Mouse (Mus musculus) heart, adult 2 months (tissue): ENCODE measurements around the gene Mapk3. TPM values are rescaled to one million over a fixed set of nuclear protein-coding genes. Genes with fewer than 3 reads are reported as not detected.

Source experiments
- DNase-seq, 2 experiments: peaks; one replicate each; pipeline ENCODE4 v3.0.0; 2021
- H3K27ac ChIP-seq: fragments of 200-600 bp; 2 replicates; pipeline ENCODE4 v1.8.1; 2022
- H3K27me3 ChIP-seq: fragments of 200-500 bp; 2 replicates; pipeline ENCODE4 v1.6.1; 2012; ENCODE audit warnings: mild to moderate bottlenecking, low read length, inconsistent platforms, mixed read lengths; ENCODE audit not compliant: control insufficient read depth, insufficient read depth
- H3K36me3 ChIP-seq: fragments of 200-500 bp; 2 replicates; pipeline ENCODE4 v1.6.1; 2012; ENCODE audit warnings: low read length, inconsistent platforms; ENCODE audit not compliant: control insufficient read depth, insufficient read depth
- H3K4me1 ChIP-seq: fragments of 200-500 bp; 2 replicates; pipeline ENCODE4 v1.6.1; 2011; ENCODE audit warnings: low read length; ENCODE audit not compliant: control insufficient read depth, insufficient read depth
- H3K4me3 ChIP-seq: fragments of 200-600 bp; 2 replicates; pipeline ENCODE4 v1.8.1; 2022
- H3K79me2 ChIP-seq: fragments of 200-500 bp; replicated peaks from 2 replicates; pipeline ENCODE4 v1.6.1; 2012; ENCODE audit warnings: mild to moderate bottlenecking, inconsistent platforms, low read length, moderate library complexity, mixed read lengths; ENCODE audit not compliant: control insufficient read depth, insufficient read depth
- H3K9ac ChIP-seq: fragments of 200-500 bp; 2 replicates; pipeline ENCODE4 v1.6.1; 2012; ENCODE audit warnings: low read depth, mild to moderate bottlenecking, control low read depth, inconsistent platforms, low read length, mixed read lengths
- CTCF ChIP-seq: fragments of 200-600 bp; IDR thresholded peaks from 2 replicates; pipeline ENCODE4 v1.8.1; 2022; ENCODE audit warnings: antibody characterized with exemption, mild to moderate bottlenecking, moderate library complexity
- EP300 ChIP-seq: fragments of 200-500 bp; IDR thresholded peaks from 2 replicates; pipeline ENCODE4 v1.6.1; 2011; ENCODE audit warnings: low read depth, low read length, control low read depth; ENCODE audit not compliant: insufficient read depth
- POLR2A ChIP-seq: fragments of 200-500 bp; IDR thresholded peaks from 2 replicates; pipeline ENCODE4 v1.6.1; 2011; ENCODE audit warnings: mild to moderate bottlenecking, low read depth, low read length, control low read depth; ENCODE audit not compliant: insufficient read depth
- WGBS: fragments of 180-500 bp; shearing (Covaris S2); methylation state at CpG from one replicate; pipeline ENCODE4 v1.1.7; 2018; 5-methylcytosine and 5-hydroxymethylcytosine counted together
- intact Hi-C: fragments of 180-260 bp; cut with DNase I; formaldehyde crosslinking; loops from one replicate; pipeline ENCODE4 v1.15.1; 2025
- polyA plus RNA-seq: library from polyadenylated mRNA; depleted of rRNA; stranded (reverse); fragments of >200 nt; gene quantifications from 2 replicates; pipeline ENCODE4 v1.2.3, GENCODE M21; 2012; rRNA removed
- total RNA-seq, 2 experiments: library from RNA; stranded (reverse); gene quantifications; 2 replicates each; pipeline ENCODE4 v1.2.3; 2021

The Mapk3 gene
- total and polyA plus RNA-seq, 3 experiments: 45.9 to 111 (median 53.1) TPM

DNA sequence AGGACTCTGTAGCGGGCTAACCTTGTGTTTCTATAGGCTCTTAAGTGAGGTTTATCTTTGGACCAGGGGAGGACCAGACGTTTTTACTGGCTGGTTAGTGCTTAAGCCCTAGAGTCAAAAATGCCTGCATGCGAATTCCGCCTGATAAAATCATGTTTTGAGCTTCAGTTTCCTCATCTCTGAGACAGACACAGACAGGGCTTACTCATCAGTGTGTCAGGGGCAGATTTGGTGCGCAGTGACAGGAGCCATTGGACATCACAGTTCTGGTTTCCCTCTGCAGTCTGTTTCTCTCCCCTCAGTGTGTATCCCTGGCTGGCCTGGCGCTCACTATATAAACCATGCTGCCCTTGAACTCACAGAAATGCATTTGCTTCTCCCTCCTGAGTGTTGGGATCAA lies 43.8 kb downstream of the Mapk3 start:
- TF ChIP-seq EP300: no peak
- TF ChIP-seq POLR2A: no peak
- TF ChIP-seq CTCF: no peak
- Histone ChIP-seq H3K9ac (no peak overlapping the region), H3K27ac (no peak overlapping the region), H3K79me2 (no peaks in the 10 kb centered on the region), H3K4me3 (no peak overlapping the region), H3K4me1 (peaks cover 4% of the 10 kb centered on the region), H3K27me3 (no peaks in the 10 kb centered on the region), H3K36me3 (no peaks in the 10 kb centered on the region)
- no peak for DNase-seq
- intact Hi-C loops: no loop called here
- 87% methylated on average over 6 of the region's 6 CpGs for WGBS

DNA sequence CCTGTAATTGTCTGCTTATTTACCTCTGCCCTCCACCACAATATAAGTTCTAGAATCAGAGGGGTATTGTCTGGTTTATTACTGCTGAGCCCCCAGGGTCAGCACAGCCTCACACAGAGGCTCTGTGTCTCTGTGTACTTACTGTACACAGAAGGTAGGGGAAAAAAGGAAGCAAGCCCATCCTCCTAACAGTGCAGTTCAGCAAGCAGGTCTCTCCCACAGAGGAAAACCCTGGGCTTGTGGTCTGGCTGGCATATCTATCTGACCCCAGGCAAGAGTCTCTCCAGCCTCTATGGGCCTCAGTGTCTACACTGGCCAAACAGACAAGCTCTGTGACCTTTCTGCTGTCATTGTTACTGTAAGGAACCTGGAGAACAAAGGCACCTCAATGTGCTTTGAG lies 44.4 kb downstream of the Mapk3 start:
- Histone ChIP-seq H3K27ac (no peak overlapping the region), H3K9ac (no peak overlapping the region), H3K27me3 (no peaks in the 10 kb centered on the region), H3K4me3 (no peak overlapping the region), H3K36me3 (no peaks in the 10 kb centered on the region), H3K4me1 (peaks cover 4% of the 10 kb centered on the region), H3K79me2 (no peaks in the 10 kb centered on the region)
- TF ChIP-seq POLR2A (no peak), CTCF (no peak), EP300 (no peak)
- intact Hi-C loops: no loop called here
- DNase-seq: no peak

DNA sequence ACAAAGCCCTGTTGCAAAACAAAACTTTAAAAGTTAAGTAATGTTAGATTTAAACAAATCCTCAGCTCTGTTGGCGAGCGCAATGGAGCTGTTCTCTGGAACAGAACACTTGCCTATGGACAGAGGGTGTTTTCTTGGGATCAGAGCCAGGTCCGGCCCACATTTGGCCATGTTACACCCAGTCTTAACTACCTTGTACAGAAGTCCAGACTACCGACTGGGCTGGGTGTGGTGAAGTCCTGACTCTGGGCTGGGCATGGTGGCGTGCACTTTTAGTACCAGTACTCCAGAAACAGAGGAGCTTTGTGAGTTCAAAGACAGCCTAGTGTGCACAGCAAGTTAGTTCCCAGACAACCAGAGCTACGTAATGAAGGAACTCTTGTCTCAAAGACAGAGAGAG lies 47.6 kb downstream of the Mapk3 start:
- no peak overlapping the region for H3K27ac ChIP-seq
- intact Hi-C loops: no loop called here
- 62% methylated on average over 6 of the region's 6 CpGs for WGBS
- no peaks in the 10 kb centered on the region for H3K79me2 ChIP-seq
- peaks cover 1% of the 10 kb centered on the region; the same call in 1 of the 2 replicates for H3K4me1 ChIP-seq
- H3K36me3 ChIP-seq: no peaks in the 10 kb centered on the region
- no peak for DNase-seq
- TF ChIP-seq EP300 (no peak), POLR2A (no peak), CTCF (no peak)
- H3K9ac ChIP-seq: no peak overlapping the region
- H3K4me3 ChIP-seq: no peak overlapping the region
- no peaks in the 10 kb centered on the region for H3K27me3 ChIP-seq

DNA sequence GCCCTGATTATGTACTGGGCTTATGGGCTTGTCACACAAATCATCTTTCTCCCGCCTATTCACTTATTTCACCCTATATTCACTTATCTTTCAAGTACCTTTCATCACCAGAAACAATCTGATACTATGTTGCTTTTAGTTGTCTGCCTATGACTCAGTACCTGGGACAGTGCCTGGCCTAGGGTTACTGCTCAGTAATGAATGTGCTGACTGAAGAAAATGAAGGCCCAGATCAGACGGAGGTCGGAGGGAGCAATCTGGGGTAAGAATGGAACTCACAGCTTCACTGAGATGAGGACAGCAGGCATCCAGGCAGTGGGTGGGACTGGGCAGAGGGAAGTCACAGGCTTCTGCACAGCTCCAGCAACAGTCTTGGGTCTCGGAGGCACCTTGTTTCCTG lies 48.0 kb downstream of the Mapk3 start:
- no peaks in the 10 kb centered on the region for H3K36me3 ChIP-seq
- H3K9ac ChIP-seq: no peak overlapping the region
- H3K27me3 ChIP-seq: no peaks in the 10 kb centered on the region
- TF ChIP-seq POLR2A: no peak
- TF ChIP-seq CTCF: no peak
- TF ChIP-seq EP300: no peak
- H3K4me1 ChIP-seq: peaks cover 1% of the 10 kb centered on the region; the same call in 1 of the 2 replicates
- 50% methylated on average over 4 of the region's 4 CpGs for WGBS
- no peaks in the 10 kb centered on the region for H3K79me2 ChIP-seq
- DNase-seq: no peak
- intact Hi-C loops: no loop called here
- no peak overlapping the region for H3K4me3 ChIP-seq
- no peak overlapping the region for H3K27ac ChIP-seq

DNA sequence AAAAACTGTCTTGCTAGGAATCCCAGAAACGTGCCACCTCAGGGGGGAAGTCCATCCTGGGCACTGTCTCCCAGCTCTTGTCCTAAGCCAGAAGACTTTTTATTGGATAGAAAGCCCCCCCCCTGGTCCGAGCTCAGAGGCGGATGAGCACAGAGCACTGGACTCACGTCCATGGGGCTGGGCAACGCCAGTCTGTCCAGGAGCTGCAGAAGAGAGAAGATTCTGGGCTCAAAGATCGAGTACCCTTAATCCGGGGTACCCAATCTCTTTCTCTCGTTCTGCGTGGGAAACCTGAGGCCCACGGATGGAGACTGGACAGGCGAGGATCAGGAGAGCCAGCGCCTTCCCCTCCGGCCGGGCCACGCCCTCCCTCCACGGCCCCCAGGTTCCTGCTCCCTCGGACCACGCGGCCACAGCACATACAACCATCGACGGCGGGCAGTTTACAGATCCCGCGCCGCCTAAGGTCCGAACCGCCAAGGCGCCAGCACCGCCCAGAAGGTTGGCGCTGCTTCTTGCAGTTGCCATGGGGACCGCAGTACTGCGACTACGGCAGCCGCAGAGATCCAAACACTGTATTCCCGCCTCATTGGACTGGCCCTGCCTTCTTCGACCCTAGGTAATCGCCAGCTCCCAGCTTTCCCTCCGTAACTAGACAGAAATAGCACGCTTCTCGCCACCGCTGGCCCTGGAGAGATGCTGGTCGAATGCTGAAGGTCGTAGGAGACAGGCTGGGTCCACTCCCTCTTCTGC lies 49.5 kb downstream of the Mapk3 start:
- H3K4me1 ChIP-seq: peaks cover 1% of the 10 kb centered on the region; the same call in 1 of the 2 replicates
- H3K79me2 ChIP-seq: no peaks in the 10 kb centered on the region
- TF ChIP-seq EP300 (peak; percentile 78; the same call in 1 of the 2 replicates), CTCF (peak; percentile 35; the same call in 1 of the 2 replicates), POLR2A (peak; percentile 71)
- no peaks in the 10 kb centered on the region for H3K27me3 ChIP-seq
- no peaks in the 10 kb centered on the region for H3K36me3 ChIP-seq
- peak overlapping the region; percentile 63 for H3K4me3 ChIP-seq
- WGBS: 1% methylated on average over 43 of the region's 43 CpGs
- peak; percentile 91 to 92 for DNase-seq
- H3K27ac ChIP-seq: peak overlapping the region; percentile 67
- intact Hi-C loops: no loop called here
- peak overlapping the region; percentile 78 for H3K9ac ChIP-seq

DNA sequence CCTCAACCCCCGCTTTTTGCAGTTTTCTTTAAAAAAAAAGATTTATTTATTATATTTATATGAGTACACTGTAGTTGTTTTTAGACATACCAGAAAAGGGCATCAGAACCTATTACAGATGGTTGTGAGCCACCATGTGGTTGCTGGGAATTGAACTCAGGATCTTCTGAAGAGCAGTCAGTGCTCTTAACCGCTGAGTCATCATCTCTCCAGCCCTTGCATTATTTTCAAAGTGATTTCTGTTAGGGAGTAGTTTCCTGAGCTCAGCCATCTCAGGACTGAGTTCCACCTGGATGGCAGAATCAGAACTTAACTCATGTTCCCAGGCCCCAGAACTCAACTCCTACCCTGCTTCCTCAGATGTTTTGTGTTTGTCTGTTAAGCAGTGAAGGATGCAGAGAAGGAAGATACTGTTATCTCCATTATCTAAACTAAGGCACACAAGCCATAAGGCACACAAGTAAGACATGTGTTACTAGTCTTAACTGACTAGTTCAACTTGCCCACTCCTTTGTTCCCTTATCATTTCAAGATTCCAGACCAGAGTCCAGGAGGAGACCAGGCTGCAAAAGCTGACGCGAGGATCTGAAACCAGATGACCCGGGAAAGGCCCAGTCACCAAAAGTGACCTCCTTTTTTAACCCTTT lies 50.4 kb downstream of the Mapk3 start:
- H3K79me2 ChIP-seq: no peaks in the 10 kb centered on the region
- peak overlapping the region; percentile 67 for H3K27ac ChIP-seq
- no peaks in the 10 kb centered on the region for H3K27me3 ChIP-seq
- H3K9ac ChIP-seq: no peak overlapping the region
- TF ChIP-seq POLR2A (no peak), CTCF (no peak), EP300 (no peak)
- DNase-seq: no peak
- intact Hi-C loops: no loop called here
- peaks cover 1% of the 10 kb centered on the region; the same call in 1 of the 2 replicates for H3K4me1 ChIP-seq
- 48% methylated on average over 5 of the region's 5 CpGs for WGBS
- H3K4me3 ChIP-seq: no peak overlapping the region
- no peaks in the 10 kb centered on the region for H3K36me3 ChIP-seq

Other genes with a start within 250 kb of the Mapk3 start
- 100 to 1,000 TPM; 133 to 159 TPM for gene Eif3c, start 193.2 kb upstream of the Mapk3 start, total RNA-seq
- 59.3 and 72.6 TPM in 2 replicates for gene Eif3c, start 193.2 kb upstream of the Mapk3 start, polyA plus RNA-seq
- gene Apobr, start 174.7 kb upstream of the Mapk3 start, total RNA-seq: under 1 TPM; 0.32 to 0.39 TPM
- gene Apobr, start 174.7 kb upstream of the Mapk3 start, polyA plus RNA-seq: 0.47 and 1.1 TPM in 2 replicates
- 10 to 100 TPM; 12.8 to 12.9 TPM for gene Cln3, start 173.8 kb upstream of the Mapk3 start, total RNA-seq
- 30.0 and 33.2 TPM in 2 replicates for gene Cln3, start 173.8 kb upstream of the Mapk3 start, polyA plus RNA-seq
- gene Il27, start 164.7 kb upstream of the Mapk3 start, total RNA-seq: not detected
- not detected in 2 replicates for gene Il27, start 164.7 kb upstream of the Mapk3 start, polyA plus RNA-seq
- gene Nupr1, start 128.7 kb upstream of the Mapk3 start, total RNA-seq: 1 to 10 TPM; 4.8 to 6.5 TPM
- 10.5 and 13.9 TPM in 2 replicates for gene Nupr1, start 128.7 kb upstream of the Mapk3 start, polyA plus RNA-seq
- gene Sgf29, start 110.3 kb upstream of the Mapk3 start, total RNA-seq: 10 to 100 TPM; 21.6 to 23.4 TPM
- gene Sgf29, start 110.3 kb upstream of the Mapk3 start, polyA plus RNA-seq: 23.7 and 25.5 TPM in 2 replicates
- 10 to 100 TPM; 34.1 to 34.3 TPM for gene Sult1a1, start 83.2 kb upstream of the Mapk3 start, total RNA-seq
- 53.6 and 56.6 TPM in 2 replicates for gene Sult1a1, start 83.2 kb upstream of the Mapk3 start, polyA plus RNA-seq
- gene Bola2, start 64.2 kb upstream of the Mapk3 start, total RNA-seq: 10 to 100 TPM; 49.7 to 63.7 TPM
- 25.9 and 29.1 TPM in 2 replicates for gene Bola2, start 64.2 kb upstream of the Mapk3 start, polyA plus RNA-seq
- gene Slx1b, start 63.8 kb upstream of the Mapk3 start, total RNA-seq: 1 to 10 TPM; 3.6 to 3.9 TPM
- gene Slx1b, start 63.8 kb upstream of the Mapk3 start, polyA plus RNA-seq: 7.8 and 10.3 TPM in 2 replicates
- 10 to 100 TPM in 1 of 2 experiments, 1 to 10 TPM in 1; 9.8 to 12.1 TPM for gene Coro1a, start 51.8 kb upstream of the Mapk3 start, total RNA-seq
- 22.2 and 33.7 TPM in 2 replicates for gene Coro1a, start 51.8 kb upstream of the Mapk3 start, polyA plus RNA-seq
- 1 to 10 TPM; 1.3 TPM for gene Gdpd3, start 6.7 kb downstream of the Mapk3 start, total RNA-seq
- 4.3 and 75.7 TPM in 2 replicates for gene Gdpd3, start 6.7 kb downstream of the Mapk3 start, polyA plus RNA-seq
- gene Ypel3, start 17.4 kb downstream of the Mapk3 start, total RNA-seq: 10 to 100 TPM; 60.2 to 89.9 TPM
- gene Ypel3, start 17.4 kb downstream of the Mapk3 start, polyA plus RNA-seq: 115 and 144 TPM in 2 replicates
- under 1 TPM; 0.44 to 0.66 TPM for gene Tbx6, start 21.9 kb downstream of the Mapk3 start, total RNA-seq
- gene Tbx6, start 21.9 kb downstream of the Mapk3 start, polyA plus RNA-seq: 2.3 and 2.9 TPM in 2 replicates
- 10 to 100 TPM; 31.8 to 31.9 TPM for gene Ppp4c, start 32.9 kb downstream of the Mapk3 start, total RNA-seq
- gene Ppp4c, start 32.9 kb downstream of the Mapk3 start, polyA plus RNA-seq: 65.6 and 99.5 TPM in 2 replicates
- 1 to 10 TPM; 7.4 to 8.8 TPM for gene Fam57b, start 38.1 kb downstream of the Mapk3 start, total RNA-seq
- 9.0 and 12.8 TPM in 2 replicates for gene Fam57b, start 38.1 kb downstream of the Mapk3 start, polyA plus RNA-seq
- gene 4930451I11Rik, start 72.0 kb downstream of the Mapk3 start, total RNA-seq: not detected
- gene 4930451I11Rik, start 72.0 kb downstream of the Mapk3 start, polyA plus RNA-seq: not detected in 2 replicates
- not detected for gene Doc2a, start 87.8 kb downstream of the Mapk3 start, total RNA-seq
- gene Doc2a, start 87.8 kb downstream of the Mapk3 start, polyA plus RNA-seq: not detected in 2 replicates
- 1 to 10 TPM; 5.7 to 6.3 TPM for gene Hirip3, start 102.4 kb downstream of the Mapk3 start, total RNA-seq
- gene Hirip3, start 102.4 kb downstream of the Mapk3 start, polyA plus RNA-seq: 3.6 and 4.4 TPM in 2 replicates
- gene Ino80e, start 102.8 kb downstream of the Mapk3 start, total RNA-seq: 10 to 100 TPM; 16.8 to 18.3 TPM
- 25.9 and 29.6 TPM in 2 replicates for gene Ino80e, start 102.8 kb downstream of the Mapk3 start, polyA plus RNA-seq
- gene Taok2, start 125.1 kb downstream of the Mapk3 start, total RNA-seq: 10 to 100 TPM; 37.4 to 39.8 TPM
- 43.1 and 44.7 TPM in 2 replicates for gene Taok2, start 125.1 kb downstream of the Mapk3 start, polyA plus RNA-seq
- 10 to 100 TPM in 1 of 2 experiments, 1 to 10 TPM in 1; 8.6 to 12.0 TPM for gene Tmem219, start 163.3 kb downstream of the Mapk3 start, total RNA-seq
- gene Tmem219, start 163.3 kb downstream of the Mapk3 start, polyA plus RNA-seq: 27.1 and 33.6 TPM in 2 replicates
- gene Kctd13, start 169.3 kb downstream of the Mapk3 start, total RNA-seq: 1 to 10 TPM; 6.7 TPM
- 12.7 and 13.7 TPM in 2 replicates for gene Kctd13, start 169.3 kb downstream of the Mapk3 start, polyA plus RNA-seq
- gene Asphd1, start 190.0 kb downstream of the Mapk3 start, total RNA-seq: not detected
- 0.08 and 0.29 TPM in 2 replicates for gene Asphd1, start 190.0 kb downstream of the Mapk3 start, polyA plus RNA-seq
- 1 to 10 TPM; 5.6 to 6.1 TPM for gene Sez6l2, start 191.0 kb downstream of the Mapk3 start, total RNA-seq
- gene Sez6l2, start 191.0 kb downstream of the Mapk3 start, polyA plus RNA-seq: 5.0 and 5.4 TPM in 2 replicates
- gene Cdipt, start 216.3 kb downstream of the Mapk3 start, total RNA-seq: 10 to 100 TPM; 44.4 to 45.9 TPM
- 133 and 170 TPM in 2 replicates for gene Cdipt, start 216.3 kb downstream of the Mapk3 start, polyA plus RNA-seq
- gene Cdiptos, start 216.5 kb downstream of the Mapk3 start, total RNA-seq: under 1 TPM in 1 of 2 experiments, not detected in 1; 0.39 TPM
- gene Cdiptos, start 216.5 kb downstream of the Mapk3 start, polyA plus RNA-seq: 2.0 and 2.5 TPM in 2 replicates